Mouse (Mus musculus) lung, adult 2 months (tissue): ENCODE data around the gene Dhrs1.

Source experiments
- CTCF ChIP-seq: fragments of 200-500 bp; IDR thresholded peaks from 2 replicates; pipeline ENCODE4 v1.5.1; 2011; ENCODE audit warnings: mild to moderate bottlenecking, low read length, control low read depth; ENCODE audit not compliant: insufficient read depth
- POLR2A ChIP-seq: fragments of 200-500 bp; IDR thresholded peaks from 2 replicates; pipeline ENCODE4 v1.6.1; 2011; ENCODE audit warnings: low read depth, mild to moderate bottlenecking, control low read depth, low read length, borderline replicate concordance; ENCODE audit errors: extremely low read depth

DNA sequence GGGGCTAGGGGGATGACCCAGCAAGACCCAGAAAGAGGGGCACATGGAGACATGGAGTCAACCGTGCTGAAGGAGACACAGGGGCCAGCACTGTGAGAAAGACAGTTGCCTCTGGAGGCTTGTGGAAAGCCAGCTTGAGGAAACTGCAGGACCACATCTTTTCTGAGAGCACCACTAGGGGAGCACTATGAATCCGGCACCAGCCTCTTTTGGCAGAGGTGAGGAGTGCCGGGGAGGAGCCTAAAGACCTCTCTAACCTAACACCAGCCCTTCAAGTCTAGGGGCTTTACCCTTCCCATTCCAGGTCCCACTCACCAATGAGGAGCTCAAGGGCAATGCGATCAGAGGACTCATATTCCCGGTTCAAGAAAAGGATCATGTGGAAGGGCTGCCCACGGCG is 33.7 kb downstream of the Dhrs1 start:
- TF ChIP-seq POLR2A (no peak), CTCF (no peak)
